Mouse (Mus musculus) embryo, embryonic 11.5 days (tissue): ENCODE results near the gene Ccnjl.

Source experiments
- DNase-seq: peaks from one replicate; pipeline ENCODE4 v3.0.0-alpha.2; 2012; ENCODE audit warnings: low read depth, low spot score

Ccnjl gene

DNA sequence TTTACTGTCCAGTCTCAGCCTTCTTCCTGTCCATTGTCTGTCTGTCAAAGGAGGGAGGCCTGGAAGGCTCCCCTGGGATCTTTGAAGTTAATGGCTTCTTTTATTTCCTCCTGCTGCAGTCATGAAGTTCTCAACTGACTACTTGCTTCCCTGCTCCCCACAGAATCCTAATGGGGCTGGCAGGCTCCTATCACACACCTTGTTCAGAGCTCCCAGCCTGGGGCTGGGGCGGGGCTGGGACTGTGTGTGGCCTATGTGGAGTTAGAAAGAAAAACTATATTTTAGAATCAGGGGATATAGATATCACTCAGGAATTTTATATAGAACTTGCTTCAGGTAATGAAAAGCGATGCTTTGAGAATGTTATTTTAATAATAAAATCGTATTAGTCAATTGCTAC lies 8.1 kb upstream of the Ccnjl start:
- DNase-seq = no peak

DNA sequence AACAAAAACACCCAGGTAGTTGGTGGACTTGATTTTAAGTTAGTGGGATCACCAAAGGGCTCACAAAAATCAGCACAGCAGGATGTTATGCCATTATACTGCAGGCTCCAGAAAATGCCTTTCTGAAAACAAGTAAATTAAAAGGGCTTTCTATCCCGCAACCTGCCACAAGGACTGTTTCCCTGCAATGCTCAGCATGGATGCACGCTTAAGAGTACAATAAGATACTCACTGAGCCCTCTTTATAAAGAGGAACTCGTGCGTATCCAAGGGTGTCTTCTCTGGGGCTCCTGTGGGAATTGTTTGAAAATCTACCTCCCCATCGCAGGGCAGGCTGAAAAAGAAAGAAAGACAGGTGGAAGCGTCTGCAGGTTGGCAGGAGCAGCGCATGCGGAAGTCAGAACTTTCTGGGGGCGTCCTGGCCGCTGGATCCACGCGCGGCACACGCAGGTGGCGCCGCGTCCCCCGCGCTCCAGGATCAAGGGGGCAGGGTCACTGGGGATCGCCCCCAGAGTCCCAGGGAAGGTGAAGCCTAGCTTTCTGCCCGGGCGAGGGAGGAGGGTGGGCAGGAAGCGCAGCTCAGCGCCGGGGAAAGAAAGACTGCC lies 404 bp upstream of the Ccnjl start:
- DNase-seq = peak; percentile 30

DNA sequence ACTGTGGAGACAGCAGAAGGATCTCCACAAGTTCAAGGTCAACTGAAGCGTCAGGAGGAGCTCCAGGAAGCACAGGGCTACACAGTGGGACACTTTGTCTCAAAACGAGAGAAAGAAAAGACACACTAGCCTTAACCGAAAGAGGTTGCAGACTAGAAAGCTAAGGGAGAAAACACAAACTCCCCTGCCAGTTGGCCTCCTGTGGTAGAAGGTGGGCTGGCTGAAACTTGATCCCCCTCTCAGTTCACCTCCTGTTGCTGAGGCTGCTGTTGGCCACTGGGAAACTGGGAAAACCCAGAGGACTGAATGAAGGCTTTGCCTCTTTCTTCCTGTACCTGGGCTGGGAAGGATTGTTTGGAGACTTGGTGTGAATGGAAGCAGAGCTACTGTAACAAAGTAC lies 1.5 kb downstream of the Ccnjl start:
- peak; percentile 27 for DNase-seq

DNA sequence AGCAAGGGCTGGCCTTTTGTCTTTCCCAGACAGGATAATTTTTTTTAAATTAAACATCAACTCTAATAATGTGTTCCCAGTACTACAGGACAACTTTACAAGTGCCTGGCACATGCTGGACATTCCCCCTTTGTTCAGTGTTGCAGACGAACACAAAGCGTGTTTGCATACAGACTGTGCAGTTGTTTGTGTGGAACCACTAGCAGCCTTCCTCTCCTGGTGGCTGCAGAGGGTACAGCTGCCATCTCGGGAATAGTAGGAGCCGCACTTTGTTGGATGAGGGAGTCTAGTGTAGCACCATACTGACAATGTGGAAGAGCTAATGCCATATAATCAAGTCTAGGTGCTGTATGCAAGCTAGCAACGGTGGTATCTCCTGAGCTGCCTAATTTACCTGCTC lies 3.0 kb downstream of the Ccnjl start:
- no peak for DNase-seq

DNA sequence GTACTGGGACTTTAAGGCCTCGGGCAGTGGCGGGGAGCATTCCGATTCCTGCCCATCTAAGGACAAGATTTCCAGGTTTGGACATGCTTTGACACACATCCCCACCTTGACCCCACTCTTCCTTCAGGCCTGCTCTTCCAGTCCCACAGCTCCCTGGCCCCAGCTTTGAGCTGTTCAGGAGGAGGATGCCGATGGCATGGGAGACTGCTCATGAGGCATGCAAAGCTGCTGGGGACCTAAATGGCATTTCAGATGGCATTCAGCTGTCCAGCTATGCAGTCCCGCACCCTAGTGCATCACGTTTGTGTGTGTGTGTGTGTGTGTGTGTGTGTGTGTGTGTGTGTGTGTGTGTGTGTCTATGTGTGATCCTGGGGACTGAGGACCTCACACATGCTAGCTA lies 8.5 kb downstream of the Ccnjl start:
- DNase-seq = no peak

DNA sequence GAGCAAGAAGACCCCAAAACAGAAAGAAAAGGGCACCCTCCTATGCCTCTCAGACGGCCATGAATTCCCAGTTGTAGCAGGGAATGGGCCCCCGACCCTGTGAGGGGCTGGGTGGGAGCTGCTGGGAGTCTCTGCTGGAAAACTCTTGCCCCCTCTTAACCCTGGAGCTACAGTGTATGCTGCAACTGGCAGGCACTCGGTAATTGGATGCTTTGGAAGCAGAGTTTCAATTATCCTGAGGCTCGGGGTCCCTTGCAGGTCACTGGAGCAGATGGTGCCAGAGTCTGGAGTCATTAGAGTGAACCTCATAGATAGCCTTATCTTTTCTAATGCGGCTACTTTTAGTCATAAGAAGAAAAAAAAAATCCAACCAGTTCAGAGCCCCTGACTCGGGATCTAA lies 11.3 kb downstream of the Ccnjl start:
- peak; percentile 26 for DNase-seq

DNA sequence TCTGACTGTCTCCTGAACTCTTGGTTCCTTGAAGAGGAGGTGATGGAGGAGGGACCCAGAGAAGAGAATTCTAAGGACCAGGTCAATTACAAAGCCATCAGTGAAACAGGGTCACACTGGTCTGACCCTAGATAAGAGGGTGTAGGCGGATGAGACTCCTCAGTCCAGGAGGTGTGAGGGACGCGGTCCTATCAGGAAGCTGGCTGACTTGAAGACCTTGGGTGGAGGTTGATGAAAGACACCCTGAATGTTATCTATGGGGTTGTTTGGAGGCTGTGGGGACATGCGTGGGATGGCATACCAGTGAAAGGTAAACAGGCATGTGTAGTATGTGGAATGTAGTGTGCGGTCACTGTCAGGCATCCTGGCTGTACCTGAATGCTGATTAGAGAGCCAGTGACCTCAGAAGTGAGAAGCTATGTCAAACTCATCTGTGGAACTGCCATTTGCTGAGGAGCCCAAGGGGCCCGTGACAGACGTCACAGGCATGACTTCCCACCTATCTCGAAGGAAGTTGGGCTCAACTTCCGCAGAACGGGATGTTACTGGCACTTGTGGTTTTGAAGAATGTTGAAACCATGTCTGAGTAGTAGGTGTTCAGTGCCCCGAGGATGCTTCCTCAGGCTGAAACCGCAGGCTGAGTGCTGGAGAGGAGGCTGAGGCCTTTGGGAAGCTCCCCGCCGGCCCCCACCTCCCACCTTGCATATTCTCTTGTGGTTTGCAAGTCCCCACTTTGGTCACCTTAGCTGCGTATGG lies 15.3 kb downstream of the Ccnjl start:
- no peak for DNase-seq

DNA sequence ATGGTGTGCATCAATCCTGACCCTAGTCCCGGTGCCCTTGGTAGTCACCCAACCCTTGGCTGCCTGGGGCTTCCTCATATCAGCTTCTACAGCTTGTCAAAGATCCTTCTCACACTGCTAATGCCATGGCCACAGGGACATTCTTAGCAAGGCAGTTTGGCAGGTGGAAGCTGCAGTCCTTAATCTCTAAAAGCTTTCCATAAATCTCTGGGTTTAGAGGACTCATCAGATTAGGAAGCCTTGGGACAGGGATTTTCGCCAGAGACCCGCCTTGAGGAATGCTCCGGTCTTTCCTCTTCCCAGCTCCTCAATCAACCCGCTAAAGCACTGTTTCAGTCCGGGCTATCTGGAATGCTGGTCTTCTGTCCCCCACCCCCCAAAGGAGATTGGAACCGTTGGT lies 16.2 kb downstream of the Ccnjl start:
- DNase-seq = no peak

DNA sequence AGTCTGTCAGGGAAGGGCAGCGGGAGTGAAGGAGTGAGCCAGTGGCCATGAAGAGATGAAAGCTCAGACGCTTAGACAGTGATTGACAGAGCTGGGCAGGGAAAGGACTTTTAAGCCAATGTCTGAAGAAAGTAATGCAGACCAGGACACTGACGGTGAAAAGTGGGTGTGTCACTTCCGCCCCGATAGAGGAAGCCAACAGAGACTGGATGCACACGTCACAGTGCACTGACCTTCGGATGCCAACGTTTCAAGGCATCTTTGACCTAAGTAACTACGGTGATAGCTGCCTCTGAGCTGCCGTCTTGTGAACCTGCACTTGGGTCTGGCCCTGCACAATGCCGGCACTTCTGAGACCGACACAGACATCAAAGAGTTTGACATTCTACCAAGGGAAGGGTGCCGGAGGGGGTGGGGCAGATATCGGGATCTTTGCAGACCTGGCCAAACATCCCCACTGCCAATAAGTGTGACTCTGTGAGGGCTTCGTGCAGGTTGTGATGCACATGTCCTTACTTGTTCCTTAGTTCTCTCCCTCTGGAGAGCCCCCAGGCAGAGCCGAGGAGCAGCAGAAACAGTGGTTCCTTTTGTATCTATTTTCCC lies 17.4 kb downstream of the Ccnjl start:
- no peak for DNase-seq

DNA sequence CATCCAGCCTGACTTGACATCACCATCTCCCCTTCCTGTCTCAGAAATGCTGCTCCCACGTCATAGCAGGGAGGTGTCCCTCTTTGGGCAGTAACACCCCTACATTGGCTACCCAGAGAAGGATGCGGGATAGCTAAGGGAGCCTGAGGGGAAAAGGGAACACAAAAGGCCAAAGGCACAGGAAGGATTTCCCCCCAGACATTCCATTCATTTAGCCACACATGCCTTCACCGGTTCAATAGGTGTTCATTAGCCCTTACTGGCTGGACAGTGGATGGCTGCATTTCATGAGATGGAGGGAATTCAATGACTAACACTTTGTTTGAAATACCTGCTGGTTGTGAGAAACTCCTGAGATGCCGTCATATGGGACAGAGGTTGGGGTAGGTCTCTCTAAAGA lies 18.1 kb downstream of the Ccnjl start:
- no peak for DNase-seq

DNA sequence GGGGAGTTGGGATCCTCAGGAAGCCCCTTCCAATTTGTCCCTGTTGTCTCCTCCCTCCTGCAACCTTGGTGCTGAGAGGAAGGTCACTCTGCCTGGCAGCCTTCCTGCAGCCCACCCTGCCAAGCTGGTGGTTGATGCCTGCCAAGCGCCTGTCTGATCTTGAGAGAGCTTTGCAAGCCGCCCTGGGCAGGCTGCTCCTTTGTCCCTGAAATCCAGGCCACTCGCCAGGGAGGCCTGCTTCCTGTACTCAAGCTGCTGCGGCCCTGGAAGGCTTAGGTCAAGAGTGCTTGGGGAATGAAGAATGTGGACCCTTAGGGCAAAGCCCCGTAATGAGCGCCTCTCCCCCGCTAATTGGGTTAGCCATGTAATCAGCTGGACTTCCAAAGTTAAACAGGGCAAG lies 19.6 kb downstream of the Ccnjl start:
- peak; percentile 20 for DNase-seq

DNA sequence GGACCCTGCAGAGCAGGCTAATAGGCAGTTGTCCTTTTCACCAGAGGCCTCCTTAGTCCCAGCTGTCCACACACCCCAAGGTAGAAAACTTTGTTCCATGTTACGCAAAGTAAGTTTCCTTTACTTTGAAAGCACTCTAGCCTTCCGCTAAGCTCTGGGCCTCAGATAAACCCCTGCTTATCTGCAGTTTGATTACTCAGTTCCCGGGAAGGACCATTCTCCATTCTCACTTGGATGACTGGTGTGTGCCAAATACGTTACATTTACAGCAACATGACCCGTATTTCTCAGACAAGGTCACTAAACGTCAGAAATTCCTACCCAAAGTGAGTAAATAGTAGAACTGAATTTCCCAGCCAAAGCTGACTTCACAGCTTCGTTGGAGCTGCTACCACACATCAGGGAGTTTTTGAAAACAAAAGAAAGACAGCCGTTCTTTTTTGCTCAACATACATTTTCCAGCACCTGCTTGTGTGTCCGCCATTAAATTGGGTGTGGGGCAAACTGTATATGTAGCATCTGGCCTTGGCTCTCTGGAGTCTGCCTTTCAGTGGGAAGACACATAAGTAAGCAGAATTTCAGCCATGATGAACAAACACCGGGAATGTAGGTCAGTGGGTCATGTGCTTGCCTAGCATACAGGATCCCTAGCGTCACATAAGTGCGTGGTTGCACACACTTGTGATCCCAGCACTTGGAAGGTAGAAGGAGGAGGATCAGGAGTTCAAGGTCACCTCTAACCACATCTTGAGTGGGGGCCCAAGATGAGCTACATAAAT lies 20.3 kb downstream of the Ccnjl start:
- DNase-seq = no peak

DNA sequence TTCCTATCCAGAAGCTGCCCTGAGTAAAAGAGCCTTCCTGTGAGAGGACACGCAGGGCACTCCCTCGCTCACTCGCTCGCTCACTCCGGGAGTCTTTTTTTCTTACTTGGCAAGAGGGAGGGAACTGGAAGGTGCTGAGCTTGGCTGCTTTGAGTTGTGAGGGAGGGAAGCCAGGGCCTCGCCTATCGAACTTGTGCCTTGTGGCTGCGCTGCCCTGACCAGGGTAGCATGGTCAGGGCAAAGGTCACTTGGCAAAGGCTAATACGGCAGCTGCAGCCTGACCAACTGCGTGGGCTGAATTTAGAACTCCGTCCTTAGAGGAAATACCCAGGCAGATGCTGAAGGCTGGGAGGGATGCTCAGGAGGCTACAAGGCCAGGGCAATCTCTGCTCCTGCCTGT lies 21.1 kb downstream of the Ccnjl start:
- DNase-seq = no peak

DNA sequence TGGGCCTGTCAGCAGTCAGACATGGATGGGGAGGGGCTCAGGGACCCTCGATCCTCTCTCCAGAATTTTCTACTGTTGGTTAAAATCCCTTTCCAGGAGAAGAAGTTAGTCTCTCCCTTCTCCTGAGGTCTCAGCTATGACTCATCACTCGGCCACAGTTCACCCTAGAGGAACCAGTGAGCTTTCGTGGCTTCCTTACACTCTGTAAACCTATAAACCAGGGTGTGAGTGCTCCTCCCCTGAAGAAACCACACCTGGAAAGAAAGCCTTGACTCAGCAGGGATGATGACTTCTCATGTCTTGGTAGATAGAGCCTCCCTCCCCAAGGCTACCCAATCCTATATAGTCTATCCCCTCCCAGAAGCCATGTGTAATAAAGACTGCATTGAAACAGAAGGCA lies 23.2 kb downstream of the Ccnjl start:
- no peak for DNase-seq

DNA sequence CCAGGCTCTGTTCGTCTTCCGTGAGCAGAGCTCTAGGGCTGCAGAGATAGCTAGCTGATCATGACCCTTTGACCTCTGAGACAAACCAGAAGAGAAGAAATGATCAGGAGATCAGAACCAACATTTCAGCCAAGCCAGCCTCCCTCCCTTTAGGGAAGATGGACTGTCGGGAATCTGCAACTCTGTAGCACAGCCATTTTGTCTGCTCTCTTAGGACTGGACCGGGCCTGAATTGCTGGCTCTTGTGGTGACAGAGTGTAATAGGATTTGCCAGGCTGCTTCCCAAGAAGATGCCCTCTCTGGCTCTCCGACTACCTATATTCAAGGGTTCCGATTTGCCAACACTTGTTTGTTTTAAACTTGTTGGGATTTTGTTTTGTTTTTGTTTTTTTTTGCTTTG lies 24.1 kb downstream of the Ccnjl start:
- DNase-seq = no peak

DNA sequence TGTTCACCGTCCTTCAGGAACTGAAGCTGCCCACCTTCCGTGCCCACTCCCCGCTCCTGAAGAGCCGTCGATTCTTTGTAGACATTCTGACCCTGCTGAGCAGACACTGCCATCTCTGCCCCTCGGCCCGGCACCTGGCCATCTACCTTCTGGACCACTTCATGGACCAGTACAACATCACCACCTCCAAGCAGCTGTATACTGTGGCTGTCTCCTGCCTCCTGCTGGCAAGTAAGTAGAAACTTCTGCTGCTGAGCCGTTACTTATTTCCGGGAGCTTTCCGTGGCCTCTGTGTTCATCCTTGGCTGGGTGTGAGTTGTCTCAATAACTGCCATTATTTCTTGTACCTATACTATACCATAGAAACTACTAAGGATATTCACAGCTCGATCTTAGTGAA lies 28.0 kb downstream of the Ccnjl start:
- DNase-seq = no peak

DNA sequence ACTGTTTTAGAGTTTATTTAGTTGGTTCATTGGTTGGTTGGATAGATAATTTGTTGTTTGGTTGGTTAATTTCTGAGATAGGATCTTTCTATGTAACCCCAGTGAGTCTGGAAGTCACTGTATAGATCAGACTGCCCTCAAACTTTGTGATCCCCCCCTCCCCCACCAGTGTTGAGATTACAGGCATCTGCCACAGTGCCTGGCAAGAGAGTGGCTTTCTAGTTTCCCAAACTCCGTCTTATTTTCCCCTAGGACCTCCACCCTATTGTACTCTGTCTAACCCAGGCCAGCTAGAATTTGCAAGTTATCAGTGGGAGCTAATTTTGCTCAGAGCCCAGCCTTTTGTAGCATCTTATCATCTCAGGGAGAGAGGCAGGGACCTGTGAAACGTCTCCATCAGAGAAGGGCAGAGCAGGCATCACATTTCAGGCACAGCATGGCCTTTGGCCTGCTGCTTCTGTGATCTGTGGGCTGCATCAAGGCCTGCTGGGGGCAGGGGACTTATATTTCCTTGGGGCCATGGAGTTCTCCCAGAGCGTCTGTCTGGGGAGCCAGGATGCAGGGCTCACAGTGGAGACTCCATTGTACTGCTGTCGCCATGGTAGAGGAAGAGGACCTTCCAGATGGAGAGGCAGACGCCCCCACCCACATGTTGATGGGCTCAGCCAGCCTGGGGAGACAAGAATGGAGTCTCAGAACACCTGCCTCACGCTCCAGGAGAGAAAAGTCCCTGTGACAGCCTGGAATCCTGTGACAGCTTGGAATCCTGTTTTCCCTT lies 31.1 kb downstream of the Ccnjl start:
- no peak for DNase-seq

DNA sequence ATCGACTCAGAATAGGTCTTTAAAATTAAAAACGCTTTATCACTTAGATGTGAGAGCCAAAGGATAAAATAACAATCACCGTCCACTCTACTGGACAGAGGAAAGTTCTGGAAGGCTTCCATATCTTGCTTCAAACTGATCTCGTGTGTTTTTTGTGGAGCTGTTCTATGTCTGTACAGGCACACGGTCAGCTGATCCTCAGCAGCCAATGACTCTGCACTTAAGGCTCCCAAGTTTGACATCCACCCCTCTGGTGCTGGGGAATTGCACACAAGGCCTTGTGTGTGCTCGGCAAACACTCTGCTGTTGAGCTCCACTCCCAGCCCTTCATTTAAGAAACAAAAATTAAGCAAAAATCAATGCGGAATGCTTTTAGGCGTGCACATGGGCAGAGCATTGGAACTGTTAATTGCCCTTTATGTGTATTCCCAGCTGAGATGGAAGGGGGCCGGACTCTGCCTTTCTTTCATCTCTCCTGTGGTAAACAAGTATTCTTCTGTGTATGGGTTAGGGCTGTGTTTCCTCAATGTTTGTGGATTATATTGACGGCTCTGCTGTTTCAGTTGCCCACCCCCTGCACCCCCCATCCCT lies 35.2 kb downstream of the Ccnjl start:
- no peak for DNase-seq

DNA sequence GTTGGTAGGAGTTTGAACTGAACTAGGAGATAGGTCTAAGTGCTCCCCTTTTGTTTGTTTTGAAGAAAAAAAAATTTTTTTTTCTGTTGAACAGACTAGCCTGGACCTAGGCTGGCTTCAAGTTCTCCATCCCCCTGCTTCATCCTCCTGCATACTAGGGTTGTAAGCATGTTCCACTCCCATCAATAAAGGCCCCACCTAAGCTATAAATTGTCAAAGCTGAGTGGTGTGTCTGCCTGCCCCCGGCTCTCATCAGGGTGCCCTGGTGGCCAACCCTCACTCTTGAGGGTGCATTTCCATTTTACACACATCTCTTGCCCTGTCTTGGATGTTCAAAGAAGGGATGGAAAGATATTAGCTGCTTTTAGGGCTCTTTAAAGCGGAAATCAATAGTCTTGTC lies 36.8 kb downstream of the Ccnjl start:
- no peak for DNase-seq

DNA sequence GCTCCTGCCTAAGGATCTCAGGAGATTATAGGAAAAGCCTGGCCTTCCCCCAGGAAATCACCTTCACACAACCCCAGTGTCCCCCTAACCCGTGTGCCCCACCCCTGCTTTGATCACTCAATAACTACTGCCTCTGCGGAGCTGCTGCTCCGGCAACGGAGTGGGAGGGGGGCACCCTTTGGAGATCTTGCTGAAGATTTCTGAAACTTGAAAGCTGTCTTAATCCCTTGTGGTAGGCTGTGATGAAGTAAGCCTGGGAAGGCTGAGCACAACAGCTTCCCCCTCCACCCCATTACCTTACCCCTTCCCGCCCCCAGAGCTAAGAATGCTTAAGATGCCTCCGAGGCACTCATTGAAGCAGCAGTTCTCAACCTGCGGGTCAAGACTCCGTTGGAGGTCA lies 37.3 kb downstream of the Ccnjl start:
- no peak for DNase-seq

DNA sequence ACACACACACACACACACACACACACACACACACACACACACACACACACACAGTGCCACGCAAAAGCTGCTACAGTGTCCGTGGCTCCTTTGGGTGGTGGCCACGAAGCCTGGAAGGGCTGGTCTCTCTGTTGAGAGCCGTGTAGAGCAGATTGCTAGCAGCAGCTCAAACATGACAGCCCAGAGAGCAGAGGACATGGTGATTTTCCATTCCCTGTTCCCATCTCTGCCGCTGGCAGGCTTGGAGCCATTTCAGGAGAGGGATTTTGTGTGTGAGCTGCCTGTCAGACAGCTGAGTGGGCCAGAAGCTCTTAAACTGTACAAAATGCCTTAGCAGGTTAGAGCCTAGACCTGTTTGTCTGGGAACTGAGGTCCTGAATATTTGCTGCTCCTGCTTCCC lies 38.1 kb downstream of the Ccnjl start:
- no peak for DNase-seq
